Mouse (Mus musculus) liver, embryonic 14.5 days (tissue): ENCODE results near the gene Arl3. TPM values are rescaled to one million over a fixed set of nuclear protein-coding genes. Genes with fewer than 3 reads are reported as not detected.

Experiments used
- ATAC-seq: fragments of 200-750 bp; cut with Nextera tagmentation; 2 replicates; pipeline ENCODE4 v1.8.0; 2017; ENCODE audit warnings: moderate number of reproducible peaks, mild to moderate bottlenecking, moderate library complexity; ENCODE audit not compliant: insufficient read depth
- DNase-seq, 3 experiments: peaks; one replicate each; pipeline ENCODE4 v3.0.0-alpha.2; 2012 to 2013; ENCODE audit warnings: low read depth in 3 of 3, low spot score in 3 of 3
- H3K27ac ChIP-seq: fragments of 300-500 bp; sonication (generic); 2 replicates; pipeline ENCODE4 v1.5.1; 2014; ENCODE audit warnings: moderate library complexity, mild to moderate bottlenecking, control low read depth, inconsistent platforms
- H3K27me3 ChIP-seq: fragments of 300-500 bp; sonication (generic); 2 replicates; pipeline ENCODE4 v1.6.1; 2014; ENCODE audit warnings: mild to moderate bottlenecking, low read length, moderate library complexity; ENCODE audit not compliant: control insufficient read depth, insufficient read depth
- H3K36me3 ChIP-seq: fragments of 300-500 bp; sonication (generic); replicated peaks from 2 replicates; pipeline ENCODE4 v1.6.1; 2014; ENCODE audit warnings: low read depth; ENCODE audit not compliant: control insufficient read depth, insufficient read depth
- H3K4me1 ChIP-seq, 2 experiments: fragments of 200-500 bp in 1 of 2; fragments of 300-500 bp in 1 of 2; sonication (generic) in 1 of 2; replicated peaks; 2 replicates each; pipeline ENCODE4 v1.6.1; 2012 to 2014; ENCODE audit warnings: antibody characterized with exemption in 1 of 2, inconsistent platforms in 1 of 2, low read length in 1 of 2; ENCODE audit not compliant: control insufficient read depth in 2 of 2, insufficient read depth in 2 of 2
- H3K4me2 ChIP-seq: fragments of 300-500 bp; sonication (generic); 2 replicates; pipeline ENCODE4 v1.6.1; 2014; ENCODE audit warnings: low read depth, mild to moderate bottlenecking, control low read depth, moderate library complexity
- H3K4me3 ChIP-seq, 2 experiments: fragments of 200-500 bp in 1 of 2; fragments of 300-500 bp in 1 of 2; sonication (generic) in 1 of 2; 2 replicates each; pipeline ENCODE4 v1.5.1; 2012 to 2014; ENCODE audit warnings: low read depth in 2 of 2, low read length in 2 of 2, mild to moderate bottlenecking in 2 of 2, control low read depth in 1 of 2, inconsistent platforms in 1 of 2, moderate library complexity in 1 of 2; ENCODE audit not compliant: insufficient read depth in 1 of 2
- H3K9ac ChIP-seq: fragments of 300-500 bp; sonication (generic); replicated peaks from 2 replicates; pipeline ENCODE4 v1.6.1; 2014; ENCODE audit warnings: mild to moderate bottlenecking, control low read depth, moderate library complexity
- H3K9me3 ChIP-seq: fragments of 300-500 bp; sonication (generic); 2 replicates; pipeline ENCODE4 v1.6.1; 2016; ENCODE audit warnings: low read length, mixed read lengths; ENCODE audit not compliant: control insufficient read depth
- CTCF ChIP-seq: IDR thresholded peaks from 2 replicates; pipeline ENCODE4 v1.5.1; 2016; ENCODE audit warnings: antibody characterized with exemption, low read depth, control low read depth
- EP300 ChIP-seq: IDR thresholded peaks from 2 replicates; pipeline ENCODE4 v1.6.1; 2016; ENCODE audit warnings: antibody characterized with exemption, low read depth
- WGBS: fragments of 180-500 bp; shearing (Covaris S2); extraction: QIAGEN DNeasy Blood & Tissue Kit; methylation state at CpG from one replicate; pipeline ENCODE4 v1.1.7; 2014; ENCODE audit not compliant: insufficient replicate concordance; 5-methylcytosine and 5-hydroxymethylcytosine counted together
- polyA plus RNA-seq, 2 experiments: library from polyadenylated mRNA; depleted of rRNA in 1 of 2; stranded (reverse) in 1 of 2; unstranded in 1 of 2; fragments of >200 nt; fragmentation: Nextera tagmentation in 1 of 2; extraction: Ambion mirVana in 1 of 2; gene quantifications; 2 replicates each; pipeline versions ENCODE4 v1.2.1 to v1.2.3; 2012 to 2014

Gene Arl3
- polyA plus RNA-seq, 2 experiments: 17.1 to 27.6 TPM

DNA sequence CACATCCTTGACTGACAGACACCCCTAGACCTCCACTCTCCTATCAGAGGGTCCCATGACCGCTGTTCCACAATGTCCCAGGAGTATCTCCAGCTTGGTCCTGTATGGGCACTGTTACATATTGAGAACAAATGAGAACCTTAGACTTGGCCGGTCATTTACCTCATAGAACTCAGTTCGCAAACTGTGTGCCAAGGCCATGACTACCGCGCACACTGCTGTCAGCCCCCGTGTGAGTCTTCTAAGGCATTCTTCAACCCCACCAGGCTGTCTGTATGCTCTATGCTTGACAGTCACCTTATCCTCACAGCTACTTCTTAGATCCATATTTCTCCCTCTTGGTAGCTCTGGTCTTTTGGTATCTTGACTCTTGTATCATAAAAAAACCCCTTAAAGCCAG lies 46.5 kb upstream of the Arl3 start:
- peaks cover 0 to 7% of the 10 kb centered on the region in 2 experiments; a peak in 1 of 4 replicates for H3K4me1 ChIP-seq
- no peak overlapping the region for H3K4me3 ChIP-seq
- no peak for ATAC-seq
- no peaks in the 10 kb centered on the region for H3K36me3 ChIP-seq
- no peak overlapping the region for H3K4me2 ChIP-seq
- no peaks in the 10 kb centered on the region for H3K9me3 ChIP-seq
- no peaks in the 10 kb centered on the region for H3K27me3 ChIP-seq
- H3K9ac ChIP-seq: no peak overlapping the region
- no peak for DNase-seq
- 90% methylated on average over 6 of the region's 6 CpGs for WGBS
- no peak overlapping the region for H3K27ac ChIP-seq
- TF ChIP-seq EP300 (no peak), CTCF (no peak)

DNA sequence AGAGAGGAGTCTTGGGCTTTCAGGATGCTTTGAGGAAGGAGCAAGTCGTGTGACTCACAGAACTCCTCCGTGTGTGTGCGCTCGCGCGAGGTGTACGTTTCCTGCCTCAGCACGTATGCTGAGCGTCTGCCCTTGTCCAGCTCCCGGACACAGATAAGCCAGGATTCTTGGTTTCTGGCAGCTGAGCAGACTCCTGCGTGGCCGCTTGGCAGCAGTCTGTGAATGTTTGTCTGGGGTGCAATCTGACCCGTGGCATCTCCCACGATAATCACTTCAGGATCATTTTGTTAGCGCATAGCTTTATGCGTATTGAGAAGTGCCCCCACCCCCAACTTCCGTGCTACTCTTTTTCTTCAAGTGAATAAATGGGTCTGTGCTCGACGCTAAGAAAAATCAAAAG lies 46.0 kb upstream of the Arl3 start:
- ATAC-seq (no peak), DNase-seq (no peak)
- no peaks in the 10 kb centered on the region for H3K27me3 ChIP-seq
- no peak overlapping the region for H3K4me3 ChIP-seq
- H3K9ac ChIP-seq: no peak overlapping the region
- H3K9me3 ChIP-seq: no peaks in the 10 kb centered on the region
- H3K27ac ChIP-seq: no peak overlapping the region
- H3K36me3 ChIP-seq: no peaks in the 10 kb centered on the region
- WGBS: 65% methylated on average over 19 of the region's 19 CpGs
- H3K4me2 ChIP-seq: no peak overlapping the region
- TF ChIP-seq CTCF (no peak), EP300 (no peak)
- H3K4me1 ChIP-seq: peaks cover 0 to 12% of the 10 kb centered on the region in 2 experiments; a peak in 2 of 4 replicates

DNA sequence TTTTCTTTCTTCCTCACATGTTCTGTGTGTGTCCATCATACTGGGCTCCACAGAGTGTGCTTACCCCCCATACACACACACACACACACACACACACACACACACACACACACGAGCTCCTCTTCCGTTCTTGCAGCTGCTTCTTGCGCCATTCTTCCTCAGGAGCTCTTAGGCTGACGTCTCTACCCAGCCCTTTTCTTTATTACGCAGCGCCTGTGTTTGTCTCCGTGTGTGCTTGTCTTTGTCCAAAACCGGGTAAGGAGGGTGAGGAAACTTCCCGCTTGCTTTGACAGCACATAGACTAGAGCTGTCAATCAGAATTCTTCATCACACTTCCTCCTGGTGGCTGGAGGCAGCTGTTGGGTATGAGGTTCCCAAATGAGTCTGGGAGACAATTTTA lies 45.3 kb upstream of the Arl3 start:
- no peaks in the 10 kb centered on the region for H3K36me3 ChIP-seq

DNA sequence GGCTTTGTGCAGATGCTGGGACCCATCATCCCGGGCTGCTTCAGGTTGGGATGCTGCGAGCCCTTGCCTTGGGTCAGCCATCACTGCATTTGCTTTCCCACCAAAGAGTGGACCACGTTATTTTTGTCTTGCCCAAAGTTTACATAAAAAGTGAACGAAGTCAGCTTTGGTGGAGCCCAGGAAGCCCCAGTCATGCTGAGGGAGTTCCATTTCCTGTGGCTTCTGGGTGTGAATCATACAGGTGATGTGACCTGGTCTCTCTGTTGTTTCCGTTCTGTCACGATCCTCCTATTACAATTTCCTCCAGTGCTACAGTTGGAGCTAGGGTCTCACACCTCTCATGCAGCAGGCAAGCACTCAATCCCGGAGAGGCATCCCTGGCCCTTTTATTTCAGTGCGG lies 44.4 kb upstream of the Arl3 start:
- H3K9me3 ChIP-seq: no peaks in the 10 kb centered on the region
- H3K4me3 ChIP-seq: no peak overlapping the region
- peaks cover 0 to 12% of the 10 kb centered on the region in 2 experiments; a peak in 2 of 4 replicates for H3K4me1 ChIP-seq
- no peak overlapping the region for H3K4me2 ChIP-seq
- WGBS: 74% methylated on average over 8 of the region's 8 CpGs
- ATAC-seq (no peak), DNase-seq (no peak)
- TF ChIP-seq CTCF (no peak), EP300 (no peak)
- H3K36me3 ChIP-seq: no peaks in the 10 kb centered on the region
- H3K9ac ChIP-seq: no peak overlapping the region
- no peak overlapping the region for H3K27ac ChIP-seq
- H3K27me3 ChIP-seq: no peaks in the 10 kb centered on the region

More for the DNA sequence above, 45.3 kb upstream of the Arl3 start:
- Histone ChIP-seq H3K9ac (no peak overlapping the region), H3K9me3 (no peaks in the 10 kb centered on the region), H3K27ac (no peak overlapping the region), H3K4me1 (peaks cover 0 to 12% of the 10 kb centered on the region in 2 experiments; a peak in 2 of 4 replicates), H3K4me3 (no peak overlapping the region), H3K27me3 (no peaks in the 10 kb centered on the region), H3K4me2 (no peak overlapping the region)
- TF ChIP-seq CTCF (no peak), EP300 (no peak)
- DNase-seq: peak in 1 of 3 experiments; percentile 41
- 54% methylated on average over 9 of the region's 9 CpGs for WGBS
- no peak for ATAC-seq

DNA sequence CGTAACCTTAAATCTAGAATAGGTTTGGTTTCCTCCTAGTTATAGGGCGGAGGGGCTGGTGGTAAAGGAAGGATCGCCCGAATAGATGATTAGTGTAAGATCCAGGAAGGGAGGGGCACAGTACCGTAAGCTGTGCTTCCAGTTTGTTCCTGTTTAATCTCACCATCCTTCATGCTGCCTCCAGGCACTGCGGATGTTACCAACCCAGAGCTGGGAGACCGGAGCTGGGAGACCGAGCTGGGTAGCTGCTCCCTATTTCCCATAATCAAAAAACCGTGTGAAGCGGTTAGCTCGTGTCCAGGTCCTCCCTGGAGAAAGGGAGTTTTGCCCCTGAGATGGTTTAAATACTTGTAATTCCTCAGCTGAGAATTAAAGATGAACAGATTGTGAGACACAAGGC lies 43.4 kb upstream of the Arl3 start:
- H3K4me3 ChIP-seq: no peak overlapping the region
- peaks cover 0 to 14% of the 10 kb centered on the region in 2 experiments; a peak in 2 of 4 replicates for H3K4me1 ChIP-seq
- no peaks in the 10 kb centered on the region for H3K36me3 ChIP-seq
- no peak for TF ChIP-seq CTCF
- TF ChIP-seq EP300: no peak
- H3K27me3 ChIP-seq: no peaks in the 10 kb centered on the region
- H3K27ac ChIP-seq: no peak overlapping the region
- no peaks in the 10 kb centered on the region for H3K9me3 ChIP-seq
- DNase-seq (no peak), ATAC-seq (no peak)
- H3K9ac ChIP-seq: no peak overlapping the region
- no peak overlapping the region for H3K4me2 ChIP-seq
- WGBS: 73% methylated on average over 11 of the region's 11 CpGs
